Mouse (Mus musculus) R1 (cell line): ENCODE measurements around the gene Creb3l2.
A peak's percentile ranks its signal among the peaks of the same experiment; 100 is the strongest.

Experiments used
- DNase-seq: peaks from one replicate; pipeline ENCODE4 v3.0.0-alpha.2; 2018; ENCODE audit warnings: low read depth, low spot score

Gene Creb3l2

GRCm38 (mm10) chr6:37409829-37410228 lies 32.1 kb downstream of the Creb3l2 start:
- DNase-seq, result no peak

GRCm38 (mm10) chr6:37407876-37408275 lies 34.1 kb downstream of the Creb3l2 start:
- no peak for DNase-seq

- DNase-seq, result no peak
Measured at GRCm38 (mm10) chr6:37406903-37407302, 35.0 kb downstream of the Creb3l2 start.

GRCm38 (mm10) chr6:37406018-37406417 lies 35.9 kb downstream of the Creb3l2 start:
- DNase-seq, result no peak

- peak; percentile 79 for DNase-seq
Measured at GRCm38 (mm10) chr6:37404325-37404724, 37.6 kb downstream of the Creb3l2 start.

GRCm38 (mm10) chr6:37401928-37402327 lies 40.0 kb downstream of the Creb3l2 start:
- no peak for DNase-seq

- no peak for DNase-seq
Measured at GRCm38 (mm10) chr6:37400866-37401525, 41.0 kb downstream of the Creb3l2 start.

GRCm38 (mm10) chr6:37400167-37400566 lies 41.8 kb downstream of the Creb3l2 start:
- no peak for DNase-seq

- no peak for DNase-seq
Measured at GRCm38 (mm10) chr6:37398943-37399342, 43.0 kb downstream of the Creb3l2 start.

GRCm38 (mm10) chr6:37397973-37398372 lies 44.0 kb downstream of the Creb3l2 start:
- no peak for DNase-seq

- DNase-seq, result no peak
Measured at GRCm38 (mm10) chr6:37397254-37397653, 44.7 kb downstream of the Creb3l2 start.

- no peak for DNase-seq
Measured at GRCm38 (mm10) chr6:37396127-37396526, 45.8 kb downstream of the Creb3l2 start.

- DNase-seq, result no peak
Measured at GRCm38 (mm10) chr6:37393263-37393662, 48.7 kb downstream of the Creb3l2 start.

- no peak for DNase-seq
Measured at GRCm38 (mm10) chr6:37392262-37392661, 49.7 kb downstream of the Creb3l2 start.

GRCm38 (mm10) chr6:37391313-37391712 lies 50.6 kb downstream of the Creb3l2 start:
- DNase-seq, result no peak

- DNase-seq, result peak; percentile 74
Measured at GRCm38 (mm10) chr6:37388960-37389359, 53.0 kb downstream of the Creb3l2 start.

- no peak for DNase-seq
Measured at GRCm38 (mm10) chr6:37388501-37388900, 53.4 kb downstream of the Creb3l2 start.

GRCm38 (mm10) chr6:37387281-37387680 lies 54.7 kb downstream of the Creb3l2 start:
- no peak for DNase-seq

- no peak for DNase-seq
Measured at GRCm38 (mm10) chr6:37385602-37386285, 56.2 kb downstream of the Creb3l2 start.

- DNase-seq, result no peak
Measured at GRCm38 (mm10) chr6:37382761-37383160, 59.2 kb downstream of the Creb3l2 start.

GRCm38 (mm10) chr6:37377836-37378580 lies 63.9 kb downstream of the Creb3l2 start:
- DNase-seq, result peak; percentile 86

- DNase-seq, result peak; percentile 72
Measured at GRCm38 (mm10) chr6:37377387-37377786, 64.6 kb downstream of the Creb3l2 start.

GRCm38 (mm10) chr6:37375452-37375851 lies 66.5 kb downstream of the Creb3l2 start:
- no peak for DNase-seq
